Mouse (Mus musculus) forebrain, embryonic 15.5 days (tissue): ENCODE data around the gene Hsf2bp. TPM values are rescaled to one million over a fixed set of nuclear protein-coding genes. Genes with fewer than 3 reads are reported as not detected.

Source experiments
- ATAC-seq: fragments of 200-750 bp; cut with Nextera tagmentation; replicated peaks from 2 replicates; pipeline ENCODE4 v1.8.0; 2017; ENCODE audit warnings: mild to moderate bottlenecking, moderate TSS enrichment, moderate library complexity
- H3K27ac ChIP-seq: fragments of 300-500 bp; sonication (generic); replicated peaks from 2 replicates; pipeline ENCODE4 v1.5.1; 2015; ENCODE audit warnings: mild to moderate bottlenecking, inconsistent platforms
- H3K27me3 ChIP-seq: fragments of 300-500 bp; sonication (generic); 2 replicates; pipeline ENCODE4 v1.6.1; 2015; ENCODE audit warnings: inconsistent platforms
- H3K36me3 ChIP-seq: fragments of 300-500 bp; sonication (generic); 2 replicates; pipeline ENCODE4 v1.6.1; 2015; ENCODE audit warnings: mild to moderate bottlenecking, inconsistent platforms
- H3K4me1 ChIP-seq: fragments of 300-500 bp; sonication (generic); 2 replicates; pipeline ENCODE4 v1.6.1; 2015; ENCODE audit warnings: inconsistent platforms
- H3K4me2 ChIP-seq: fragments of 300-500 bp; sonication (generic); replicated peaks from 2 replicates; pipeline ENCODE4 v1.6.1; 2015; ENCODE audit warnings: mild to moderate bottlenecking, inconsistent platforms
- H3K4me3 ChIP-seq: fragments of 300-500 bp; sonication (generic); 2 replicates; pipeline ENCODE4 v1.5.1; 2015; ENCODE audit warnings: mild to moderate bottlenecking, inconsistent platforms
- H3K9ac ChIP-seq: fragments of 300-500 bp; sonication (generic); replicated peaks from 2 replicates; pipeline ENCODE4 v1.6.1; 2015; ENCODE audit warnings: mild to moderate bottlenecking, inconsistent platforms
- H3K9me3 ChIP-seq: fragments of 300-500 bp; sonication (generic); 2 replicates; pipeline ENCODE4 v1.6.1; 2016; ENCODE audit warnings: inconsistent platforms
- WGBS: fragments of 180-500 bp; shearing (Covaris S2); methylation state at CpG from one replicate; pipeline ENCODE4 v1.1.7; 2015; ENCODE audit warnings: mixed read lengths; 5-methylcytosine and 5-hydroxymethylcytosine counted together
- polyA plus RNA-seq: library from polyadenylated mRNA; unstranded; fragments of >200 nt; fragmentation: Nextera tagmentation; extraction: Ambion mirVana; gene quantifications from 2 replicates; pipeline ENCODE4 v1.2.1, GENCODE M21; 2015

Hsf2bp gene
- polyA plus RNA-seq, 1 experiment from 2014 or later = 0.84 TPM

DNA sequence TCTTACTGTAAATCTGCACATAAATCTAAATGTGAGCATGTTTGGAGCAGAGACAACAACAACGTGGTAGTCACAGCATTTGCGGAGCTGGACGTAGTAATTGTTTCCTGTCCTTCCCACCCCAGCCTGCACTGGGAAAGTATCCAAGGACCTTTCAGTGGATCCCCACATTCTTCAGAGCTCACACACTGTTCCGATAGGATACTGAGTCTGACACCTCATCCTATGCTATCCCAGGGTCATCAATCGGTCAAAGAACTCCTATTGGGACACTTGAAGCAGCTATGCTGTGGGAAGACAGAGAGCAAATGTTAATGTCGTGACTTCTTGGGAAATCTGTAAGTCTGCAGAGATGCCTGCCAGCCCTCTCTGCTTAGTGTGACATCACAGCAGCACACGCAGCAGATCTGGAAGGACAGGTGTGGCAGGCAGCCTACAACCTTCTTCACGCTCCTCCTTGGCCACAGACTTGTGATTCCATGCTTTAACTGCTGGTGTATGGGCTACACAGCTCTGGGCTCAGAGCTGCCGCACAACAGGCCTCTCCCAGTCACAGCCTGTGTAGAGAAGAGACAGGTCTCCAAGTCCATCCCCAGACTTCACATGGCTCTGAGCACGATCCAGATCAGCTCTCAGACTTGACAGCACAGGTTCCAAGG, 92.1 kb downstream of the Hsf2bp start:
- Histone ChIP-seq H3K27me3 (no peaks in the 10 kb centered on the region), H3K4me3 (no peak overlapping the region), H3K36me3 (no peaks in the 10 kb centered on the region), H3K27ac (no peak overlapping the region), H3K9me3 (no peaks in the 10 kb centered on the region), H3K4me2 (no peak overlapping the region), H3K4me1 (peaks cover 9% of the 10 kb centered on the region), H3K9ac (no peak overlapping the region)
- WGBS = 79% methylated on average over 10 of the region's 10 CpGs
- ATAC-seq = no peak

DNA sequence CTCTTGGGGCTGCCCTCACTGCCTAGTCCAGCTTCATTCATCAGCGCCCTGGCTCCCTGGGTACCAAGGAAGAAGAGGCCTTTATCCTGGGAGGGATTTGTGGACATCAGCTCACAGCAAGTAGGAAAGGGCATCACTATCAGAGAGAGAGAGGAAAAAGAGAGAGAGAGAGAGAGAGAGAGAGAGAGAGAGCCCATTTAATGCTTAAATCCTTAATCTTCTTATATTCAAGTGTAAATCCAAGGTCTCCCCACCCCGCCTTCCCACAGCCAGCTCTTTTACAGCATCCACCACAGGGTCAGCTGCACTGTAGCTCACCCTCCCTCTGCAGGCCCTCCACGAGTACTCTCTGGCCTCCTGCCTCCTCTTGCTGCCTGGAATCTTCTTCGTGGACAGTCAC, 94.5 kb downstream of the Hsf2bp start:
- no peaks in the 10 kb centered on the region for H3K27me3 ChIP-seq
- ATAC-seq = no peak
- no peaks in the 10 kb centered on the region for H3K9me3 ChIP-seq
- no peak overlapping the region for H3K27ac ChIP-seq
- H3K4me1 ChIP-seq = peaks cover 9% of the 10 kb centered on the region
- H3K4me3 ChIP-seq = no peak overlapping the region
- 50% methylated on average over 4 of the region's 4 CpGs for WGBS
- H3K4me2 ChIP-seq = no peak overlapping the region
- H3K9ac ChIP-seq = no peak overlapping the region
- H3K36me3 ChIP-seq = no peaks in the 10 kb centered on the region

DNA sequence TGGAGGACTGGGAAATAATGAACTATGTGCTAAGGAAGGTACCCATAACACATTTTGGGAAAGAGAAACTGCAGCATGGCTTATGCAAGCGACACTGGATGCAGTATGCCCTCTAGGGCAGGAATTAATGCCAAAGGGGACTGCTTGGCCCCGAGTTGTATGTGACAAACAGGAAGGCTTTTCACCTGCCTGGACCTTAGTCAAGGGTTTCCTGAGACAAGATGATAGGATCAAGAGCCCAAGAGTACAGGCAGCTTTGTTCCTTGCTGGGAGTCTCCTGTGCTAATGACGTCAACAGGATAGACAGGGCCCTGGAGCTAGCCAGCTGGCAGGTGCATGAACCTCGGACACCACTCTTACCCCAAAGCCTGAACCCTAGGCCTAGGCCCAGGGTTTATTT, 95.5 kb downstream of the Hsf2bp start:
- Histone ChIP-seq H3K4me3 (no peak overlapping the region), H3K27ac (no peak overlapping the region), H3K9me3 (no peaks in the 10 kb centered on the region), H3K36me3 (no peaks in the 10 kb centered on the region), H3K4me1 (peaks cover 9% of the 10 kb centered on the region), H3K4me2 (no peak overlapping the region), H3K9ac (no peak overlapping the region), H3K27me3 (no peaks in the 10 kb centered on the region)
- 64% methylated on average over 4 of the region's 4 CpGs for WGBS
- no peak for ATAC-seq

DNA sequence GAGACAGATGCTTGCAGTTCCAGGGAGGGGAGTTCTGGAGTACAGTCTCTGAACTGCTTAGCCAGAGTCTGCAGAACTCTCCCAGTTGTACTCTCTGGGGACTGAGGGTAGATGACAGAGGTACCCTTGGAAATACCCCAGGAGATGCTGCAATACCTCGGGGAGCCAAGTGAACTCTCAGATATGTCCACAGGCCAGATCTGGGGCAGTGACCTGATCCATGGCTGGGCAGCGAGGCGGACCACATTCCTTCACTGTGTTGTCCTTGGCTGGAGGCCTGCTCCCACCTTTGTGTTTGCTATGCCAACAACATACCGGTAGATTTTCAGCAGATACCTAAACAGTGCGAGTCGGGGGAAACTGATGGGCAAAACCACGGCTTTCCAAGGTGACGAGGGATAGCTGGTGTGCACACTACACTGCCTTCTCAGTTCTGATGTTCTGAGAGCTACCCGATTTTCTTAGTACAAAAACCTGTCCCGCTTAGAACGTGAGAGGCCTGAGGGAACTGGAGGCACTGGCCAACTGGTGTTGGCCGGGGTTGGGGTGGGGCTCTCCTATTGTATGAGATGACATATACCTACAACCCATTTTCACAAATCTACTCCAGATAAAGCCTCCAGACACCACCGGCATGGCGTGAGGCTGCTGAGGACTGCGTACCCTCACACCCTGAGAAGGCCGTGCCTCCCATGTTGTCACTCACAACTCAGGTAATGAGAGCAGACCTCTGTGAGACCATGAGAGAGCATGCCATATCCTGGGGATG, 96.7 kb downstream of the Hsf2bp start:
- no peak overlapping the region for H3K4me3 ChIP-seq
- no peak for ATAC-seq
- H3K27me3 ChIP-seq = no peaks in the 10 kb centered on the region
- H3K27ac ChIP-seq = no peak overlapping the region
- H3K9me3 ChIP-seq = no peaks in the 10 kb centered on the region
- no peak overlapping the region for H3K9ac ChIP-seq
- no peak overlapping the region for H3K4me2 ChIP-seq
- H3K4me1 ChIP-seq = peaks cover 9% of the 10 kb centered on the region
- WGBS = 92% methylated on average over 16 of the region's 16 CpGs
- H3K36me3 ChIP-seq = no peaks in the 10 kb centered on the region

DNA sequence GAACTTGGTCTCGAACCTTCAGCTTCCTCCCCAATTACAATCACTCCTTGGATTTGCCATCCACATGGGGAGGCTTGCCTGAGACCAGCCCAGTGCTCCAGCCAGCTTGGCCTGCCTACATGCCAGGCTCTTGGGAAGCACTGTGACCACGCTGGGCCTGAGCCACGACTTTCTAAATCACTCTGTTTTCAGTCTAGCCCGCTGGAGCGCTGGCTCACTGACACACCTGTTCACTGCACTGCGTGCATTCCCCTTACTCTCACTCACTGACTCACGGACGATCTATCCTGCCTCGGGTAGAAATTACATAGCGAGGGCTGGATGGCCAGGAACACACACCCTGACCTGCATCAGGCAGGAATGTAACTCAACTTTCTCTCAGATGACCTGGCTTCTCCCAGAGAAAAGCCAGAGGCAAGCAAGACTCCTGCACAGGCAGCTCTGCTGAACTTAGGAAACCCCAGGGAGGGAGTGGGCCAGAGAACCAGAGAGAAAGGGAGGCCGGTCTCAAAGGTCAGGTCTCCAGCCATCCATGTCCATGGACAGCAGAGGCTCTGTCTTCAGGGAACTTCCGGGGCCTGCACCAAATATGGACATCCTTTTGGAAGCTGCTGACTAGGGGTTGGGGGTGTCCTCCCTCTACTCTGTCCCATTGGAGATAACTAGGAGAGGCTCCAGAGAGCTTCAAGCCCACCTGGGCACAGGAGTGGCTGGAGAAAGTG, 97.4 kb downstream of the Hsf2bp start:
- H3K9ac ChIP-seq = no peak overlapping the region
- no peaks in the 10 kb centered on the region for H3K9me3 ChIP-seq
- no peaks in the 10 kb centered on the region for H3K36me3 ChIP-seq
- no peak overlapping the region for H3K4me2 ChIP-seq
- H3K27ac ChIP-seq = no peak overlapping the region
- ATAC-seq = no peak
- no peaks in the 10 kb centered on the region for H3K27me3 ChIP-seq
- WGBS = 88% methylated on average over 12 of the region's 12 CpGs
- no peak overlapping the region for H3K4me3 ChIP-seq
- H3K4me1 ChIP-seq = peaks cover 9% of the 10 kb centered on the region

DNA sequence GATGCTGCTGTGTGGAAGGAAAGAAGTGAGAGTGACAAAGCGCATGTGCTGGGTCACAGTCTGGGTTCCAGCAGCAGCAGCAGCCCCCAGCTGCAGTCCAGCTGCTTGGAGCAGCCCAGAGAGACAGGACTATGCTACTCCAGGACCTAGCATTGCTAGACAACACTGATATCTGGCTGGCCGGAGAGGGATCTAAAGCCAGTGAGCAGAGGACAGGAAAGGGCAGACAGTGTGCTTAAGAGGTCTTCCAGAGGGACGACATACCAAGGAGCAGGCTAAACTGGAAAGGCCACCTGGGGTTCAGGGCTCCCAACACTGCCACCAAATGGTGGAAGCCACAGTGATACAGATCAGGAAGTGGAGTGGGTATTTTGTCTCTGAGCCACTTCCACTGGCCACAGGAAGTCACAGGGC, 99.0 kb downstream of the Hsf2bp start:
- Histone ChIP-seq H3K9me3 (no peaks in the 10 kb centered on the region), H3K4me2 (no peak overlapping the region), H3K9ac (no peak overlapping the region), H3K36me3 (no peaks in the 10 kb centered on the region), H3K4me1 (peaks cover 9% of the 10 kb centered on the region), H3K27ac (no peak overlapping the region), H3K4me3 (no peak overlapping the region), H3K27me3 (no peaks in the 10 kb centered on the region)
- WGBS = 44% methylated on average over 3 of the region's 3 CpGs
- no peak for ATAC-seq

DNA sequence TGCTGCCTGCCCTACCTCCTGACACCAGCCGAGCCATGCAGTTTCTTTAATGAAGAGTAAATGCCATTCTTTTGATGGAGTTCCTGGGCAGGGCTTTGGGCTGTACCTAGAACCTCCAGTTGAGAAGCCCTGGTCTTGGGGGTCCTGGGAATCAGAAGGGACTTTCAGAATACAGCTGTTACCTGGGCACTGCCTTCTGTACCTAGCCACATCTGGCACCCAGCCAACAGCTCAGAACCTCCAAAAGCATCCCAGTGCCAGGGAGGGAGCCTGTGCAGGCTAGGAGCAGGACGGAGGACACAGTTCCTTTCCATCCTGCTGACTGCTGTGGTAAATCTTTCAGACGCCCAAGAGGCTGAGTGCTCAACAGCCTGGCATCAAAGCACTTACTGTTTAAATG, 100.3 kb downstream of the Hsf2bp start:
- Histone ChIP-seq H3K4me3 (no peak overlapping the region), H3K9me3 (no peaks in the 10 kb centered on the region), H3K9ac (no peak overlapping the region), H3K27ac (no peak overlapping the region), H3K4me1 (peaks cover 10% of the 10 kb centered on the region), H3K27me3 (no peaks in the 10 kb centered on the region), H3K36me3 (no peaks in the 10 kb centered on the region), H3K4me2 (no peak overlapping the region)
- 65% methylated on average over 3 of the region's 3 CpGs for WGBS
- no peak for ATAC-seq

DNA sequence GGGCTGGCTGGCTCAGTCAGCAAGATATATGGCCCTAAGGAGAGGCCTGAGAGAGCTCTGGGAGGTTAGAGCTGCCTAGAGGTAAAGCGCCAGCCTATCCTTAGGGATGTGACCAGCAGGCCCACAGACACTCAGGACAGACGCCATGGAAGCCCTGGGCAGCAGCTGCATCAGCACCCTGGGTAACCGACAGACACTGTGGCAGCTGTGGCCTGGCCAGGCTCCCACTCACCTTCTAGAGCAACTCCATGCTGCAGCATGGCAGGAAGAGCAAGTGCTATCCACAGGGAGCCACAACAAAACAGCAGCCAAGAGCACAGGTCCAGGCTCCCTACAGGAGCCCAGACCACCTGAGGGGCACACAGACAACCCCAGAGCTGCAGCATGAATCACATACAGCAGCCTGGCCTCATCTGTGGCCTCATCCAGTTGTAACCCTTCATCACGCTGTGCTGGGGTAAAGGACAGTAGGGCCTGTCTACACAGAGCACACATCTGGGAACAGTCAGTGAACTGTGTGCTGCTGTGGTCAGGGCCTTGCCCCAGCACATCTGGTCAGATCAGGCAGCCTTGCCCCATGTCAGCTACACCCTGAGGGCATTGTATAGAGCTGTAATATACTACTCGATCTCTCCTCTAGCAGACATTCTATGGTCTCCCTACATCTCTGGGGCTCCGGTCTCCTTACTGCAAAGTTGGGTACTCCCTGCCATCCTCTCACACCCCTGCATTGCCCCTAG, 100.9 kb downstream of the Hsf2bp start:
- no peaks in the 10 kb centered on the region for H3K9me3 ChIP-seq

DNA sequence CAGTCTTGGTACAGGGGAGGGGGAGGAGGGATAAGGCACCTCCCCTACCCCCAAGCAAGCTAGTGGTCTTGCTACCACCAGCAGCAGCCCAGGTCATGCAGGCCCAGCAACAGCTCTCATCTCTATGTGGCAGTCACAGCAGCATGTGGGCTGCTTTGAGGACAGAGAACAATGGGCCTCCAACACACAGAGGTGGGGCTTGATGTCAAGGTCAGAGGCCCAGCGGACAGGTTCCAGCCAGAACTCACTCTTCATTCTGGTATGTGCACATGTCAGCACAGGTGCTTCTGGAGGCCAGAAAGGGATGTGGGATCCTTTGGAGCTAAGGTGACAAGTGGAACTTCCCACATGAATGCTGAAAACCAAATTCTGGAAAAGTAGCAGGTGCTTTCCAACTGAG, 102.2 kb downstream of the Hsf2bp start:
- ATAC-seq = no peak
- 47% methylated on average over 1 of the region's 1 CpGs for WGBS
- no peaks in the 10 kb centered on the region for H3K9me3 ChIP-seq
- H3K4me2 ChIP-seq = no peak overlapping the region
- no peak overlapping the region for H3K4me3 ChIP-seq
- H3K36me3 ChIP-seq = no peaks in the 10 kb centered on the region
- no peaks in the 10 kb centered on the region for H3K27me3 ChIP-seq
- peaks cover 8% of the 10 kb centered on the region; the same call in 1 of the 2 replicates for H3K4me1 ChIP-seq
- no peak overlapping the region for H3K9ac ChIP-seq
- H3K27ac ChIP-seq = no peak overlapping the region

More for the DNA sequence above, 100.9 kb downstream of the Hsf2bp start:
- Histone ChIP-seq H3K27me3 (no peaks in the 10 kb centered on the region), H3K36me3 (no peaks in the 10 kb centered on the region), H3K4me2 (no peak overlapping the region), H3K9ac (no peak overlapping the region), H3K4me1 (peaks cover 6% of the 10 kb centered on the region; the same call in 1 of the 2 replicates), H3K27ac (no peak overlapping the region), H3K4me3 (no peak overlapping the region)
- WGBS = 80% methylated on average over 6 of the region's 6 CpGs
- ATAC-seq = no peak

DNA sequence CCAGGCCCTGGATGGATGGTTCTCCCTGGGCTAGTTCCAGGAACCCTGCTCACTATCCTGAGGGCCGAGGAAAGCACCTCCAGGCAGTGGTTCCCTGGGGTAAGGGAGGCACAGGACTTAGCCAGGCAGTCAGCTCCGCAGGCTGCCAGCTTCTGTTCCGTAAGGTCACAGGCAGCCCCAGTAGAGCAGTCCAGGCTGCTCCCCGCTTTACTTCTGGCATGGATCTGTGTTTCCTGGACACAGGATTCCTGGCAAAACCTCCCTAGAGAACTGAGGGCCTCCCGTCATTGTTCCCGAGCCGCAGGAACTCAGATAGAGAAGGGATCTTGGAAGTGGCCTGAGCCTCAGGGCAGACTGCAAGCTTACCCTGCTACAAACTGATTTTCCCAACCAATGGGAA, 104.7 kb downstream of the Hsf2bp start:
- H3K4me3 ChIP-seq = no peak overlapping the region
- peaks cover 14% of the 10 kb centered on the region for H3K4me1 ChIP-seq
- 0 out of 2 replicates have a peak overlapping the region, but pooled peaks have one; percentile 3 for H3K27ac ChIP-seq
- no peaks in the 10 kb centered on the region for H3K9me3 ChIP-seq
- no peak overlapping the region for H3K4me2 ChIP-seq
- WGBS = 27% methylated on average over 7 of the region's 7 CpGs
- no peaks in the 10 kb centered on the region for H3K36me3 ChIP-seq
- H3K9ac ChIP-seq = no peak overlapping the region
- ATAC-seq = no peak
- H3K27me3 ChIP-seq = no peaks in the 10 kb centered on the region

DNA sequence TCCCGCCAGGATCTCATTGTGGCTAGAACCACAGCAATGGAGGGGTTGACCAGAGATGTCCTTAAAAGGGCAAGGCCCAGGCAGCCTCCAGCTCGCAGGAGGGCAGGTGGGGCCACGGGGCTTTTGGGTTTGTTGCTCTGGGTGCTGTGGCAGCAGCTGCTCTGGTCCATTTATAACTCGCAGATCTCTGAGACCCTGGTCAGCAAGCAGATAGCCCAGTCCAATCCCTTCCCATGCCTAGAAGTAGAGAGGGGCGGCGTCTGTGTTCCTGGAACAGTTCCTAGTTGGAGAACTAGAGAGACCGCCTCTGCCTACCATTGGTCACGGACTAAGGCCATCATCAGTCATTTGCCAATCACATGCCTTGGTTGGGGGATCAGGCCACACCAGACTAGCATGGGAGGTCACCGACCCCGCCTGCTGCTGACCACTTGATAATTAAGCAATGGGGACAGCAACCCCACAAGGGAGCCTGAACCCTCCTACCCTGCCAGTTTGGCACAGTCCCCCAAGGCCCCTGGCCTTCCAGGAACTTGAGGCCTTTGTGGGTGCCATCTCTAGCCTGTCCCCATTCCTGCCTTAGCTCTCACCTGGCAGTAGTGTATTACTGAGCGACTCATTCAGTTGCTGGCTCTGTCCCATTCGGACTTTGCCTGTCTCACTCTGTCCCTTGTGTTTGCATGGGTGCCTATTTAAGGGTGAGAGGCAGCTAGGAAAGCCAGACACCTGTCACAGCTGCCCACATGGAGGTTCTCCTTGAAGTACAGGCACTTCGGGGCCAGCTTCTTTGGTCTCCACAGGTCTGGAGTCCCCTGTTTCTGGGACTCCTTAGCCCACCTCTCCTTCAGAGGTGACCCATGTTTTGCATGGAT, 106.1 kb downstream of the Hsf2bp start:
- Histone ChIP-seq H3K4me1 (peaks cover 14% of the 10 kb centered on the region), H3K9ac (no peak overlapping the region), H3K4me3 (no peak overlapping the region), H3K36me3 (no peaks in the 10 kb centered on the region), H3K9me3 (no peaks in the 10 kb centered on the region), H3K27ac (no peak overlapping the region), H3K27me3 (no peaks in the 10 kb centered on the region), H3K4me2 (no peak overlapping the region)
- 65% methylated on average over 13 of the region's 13 CpGs for WGBS
- no peak for ATAC-seq
